Mouse (Mus musculus) megakaryocyte progenitor cell, adult 5-6 weeks (primary cell): ENCODE measurements around the gene Pi4k2a. TPM values are rescaled to one million over a fixed set of nuclear protein-coding genes. Genes with fewer than 3 reads are reported as not detected.

ENCODE experiments used
- ATAC-seq: replicated peaks from 2 replicates; pipeline ENCODE4 v1.8.0; 2016; ENCODE audit warnings: mild to moderate bottlenecking, moderate TSS enrichment, inconsistent platforms; ENCODE audit not compliant: poor library complexity
- total RNA-seq, 2 experiments: library from RNA; stranded (forward) in 1 of 2; stranded (reverse) in 1 of 2; fragments of 157-497, 149-512 nt in 1 of 2; fragments of 200-1000 nt in 1 of 2; gene quantifications; 2 replicates each; pipeline versions ENCODE4 v1.2.3 to v1.2.4; 2015 to 2017

Gene Pi4k2a
- total RNA-seq (2015): 8.9 and 9.4 TPM in 2 replicates
- 5.5 and 7.4 TPM in 2 replicates for total RNA-seq (2017)

GRCm38 (mm10) chr19:42089748-42090595 is at the start of gene Pi4k2a:
TSS of gene Pi4k2a (plus strand) at chr19:42090470.
- ATAC-seq: peak; percentile 91

GRCm38 (mm10) chr19:42043988-42044387 is 46.3 kb upstream of the Pi4k2a start:
- no peak for ATAC-seq

- peak; percentile 98 for ATAC-seq
Observed at GRCm38 (mm10) chr19:42045269-42046102, 44.8 kb upstream of the Pi4k2a start, which contains the start of gene Hoga1. TSS of gene Hoga1 (plus strand) at chr19:42045610.

- ATAC-seq: no peak
Observed at GRCm38 (mm10) chr19:42050251-42050650, 40.0 kb upstream of the Pi4k2a start.

- no peak for ATAC-seq
Observed at GRCm38 (mm10) chr19:42051351-42051750, 38.9 kb upstream of the Pi4k2a start.

- ATAC-seq: no peak
Observed at GRCm38 (mm10) chr19:42051948-42052347, 38.3 kb upstream of the Pi4k2a start, which contains the start of gene 4933411K16Rik. TSS of gene 4933411K16Rik (plus strand) at chr19:42052248.

- 0 out of 2 replicates have a peak, but pooled peaks have one; percentile 34 for ATAC-seq
Observed at GRCm38 (mm10) chr19:42054255-42054654, 36.0 kb upstream of the Pi4k2a start.

- ATAC-seq: no peak
Observed at GRCm38 (mm10) chr19:42055881-42056280, 34.4 kb upstream of the Pi4k2a start.

- no peak for ATAC-seq
Observed at GRCm38 (mm10) chr19:42056719-42057409, 33.4 kb upstream of the Pi4k2a start.

- no peak for ATAC-seq
Observed at GRCm38 (mm10) chr19:42058426-42058825, 31.8 kb upstream of the Pi4k2a start.

GRCm38 (mm10) chr19:42061443-42061842 is 28.8 kb upstream of the Pi4k2a start:
- no peak for ATAC-seq

- ATAC-seq: no peak
Observed at GRCm38 (mm10) chr19:42068441-42069240, 21.6 kb upstream of the Pi4k2a start.

GRCm38 (mm10) chr19:42069241-42069525 is 21.1 kb upstream of the Pi4k2a start:
- ATAC-seq: no peak

GRCm38 (mm10) chr19:42071221-42071620 is 19.0 kb upstream of the Pi4k2a start:
- no peak for ATAC-seq

- 0 out of 2 replicates have a peak, but pooled peaks have one; percentile 14 for ATAC-seq
Observed at GRCm38 (mm10) chr19:42071886-42072608, 18.2 kb upstream of the Pi4k2a start.

- ATAC-seq: no peak
Observed at GRCm38 (mm10) chr19:42072802-42073201, 17.5 kb upstream of the Pi4k2a start.

- ATAC-seq: no peak
Observed at GRCm38 (mm10) chr19:42075051-42075450, 15.2 kb upstream of the Pi4k2a start.

GRCm38 (mm10) chr19:42075992-42076391 is 14.3 kb upstream of the Pi4k2a start:
- ATAC-seq: no peak

- ATAC-seq: no peak
Observed at GRCm38 (mm10) chr19:42078566-42078965, 11.7 kb upstream of the Pi4k2a start.

GRCm38 (mm10) chr19:42079006-42079405 is 11.3 kb upstream of the Pi4k2a start:
- ATAC-seq: no peak
